Mouse (Mus musculus) myocyte (in vitro differentiated cells): ENCODE results near the gene Efr3b.

Source experiments
- E2F4 ChIP-seq: IDR thresholded peaks from one replicate; pipeline ENCODE4 v1.6.1; 2011; ENCODE audit warnings: mild to moderate bottlenecking, control low read depth, moderate library complexity; ENCODE audit not compliant: insufficient read depth
- MYOG ChIP-seq, 3 experiments: IDR thresholded peaks; one replicate each; pipeline ENCODE4 v1.6.1; 2011; ENCODE audit warnings: control low read depth in 2 of 3, low read depth in 2 of 3, mild to moderate bottlenecking in 2 of 3; ENCODE audit not compliant: insufficient read length in 2 of 3, control insufficient read depth in 1 of 3, insufficient read depth in 1 of 3
- POLR2A ChIP-seq: IDR thresholded peaks from one replicate; pipeline ENCODE4 v1.6.1; 2011; ENCODE audit warnings: low read depth, mild to moderate bottlenecking, control low read depth, moderate library complexity; ENCODE audit not compliant: insufficient read length
- POLR2AphosphoS2 ChIP-seq: IDR thresholded peaks from one replicate; pipeline ENCODE4 v1.6.1; 2011; ENCODE audit warnings: low read depth, control low read depth; ENCODE audit not compliant: insufficient read length
- REST ChIP-seq: IDR thresholded peaks from one replicate; pipeline ENCODE4 v1.6.1; 2011; ENCODE audit warnings: mild to moderate bottlenecking, control low read depth, moderate library complexity; ENCODE audit not compliant: insufficient read depth, insufficient read length
- USF1 ChIP-seq: IDR thresholded peaks from one replicate; pipeline ENCODE4 v1.6.1; 2011; ENCODE audit warnings: low read depth, mild to moderate bottlenecking, control low read depth, moderate library complexity

- no peak for TF ChIP-seq POLR2AphosphoS2
- TF ChIP-seq POLR2A: no peak
- no peak for TF ChIP-seq USF1
- no peak for TF ChIP-seq MYOG (IDR thresholded peaks at IDR 0.05; ENCODE audit: control insufficient read depth in 1 of 3, insufficient read depth in 1 of 3, insufficient read length in 2 of 3, low read depth in 2 of 3)
- TF ChIP-seq E2F4: no peak
- TF ChIP-seq REST: no peak
These were observed 56.5 kb downstream of the Efr3b start for GRCm38 (mm10) chr12:3982257-3982656.
